Mouse (Mus musculus): Measurements from ENCODE around the gene Mfsd5.

The Mfsd5 gene

GRCm38 (mm10) chr15:102279092-102279782, at the start of gene Mfsd5:
Mfsd5 (plus strand) TSS chr15:102279454.
- DNase-seq (ENCODE audit: low read depth, low spot score): peak; percentile 95

DNA sequence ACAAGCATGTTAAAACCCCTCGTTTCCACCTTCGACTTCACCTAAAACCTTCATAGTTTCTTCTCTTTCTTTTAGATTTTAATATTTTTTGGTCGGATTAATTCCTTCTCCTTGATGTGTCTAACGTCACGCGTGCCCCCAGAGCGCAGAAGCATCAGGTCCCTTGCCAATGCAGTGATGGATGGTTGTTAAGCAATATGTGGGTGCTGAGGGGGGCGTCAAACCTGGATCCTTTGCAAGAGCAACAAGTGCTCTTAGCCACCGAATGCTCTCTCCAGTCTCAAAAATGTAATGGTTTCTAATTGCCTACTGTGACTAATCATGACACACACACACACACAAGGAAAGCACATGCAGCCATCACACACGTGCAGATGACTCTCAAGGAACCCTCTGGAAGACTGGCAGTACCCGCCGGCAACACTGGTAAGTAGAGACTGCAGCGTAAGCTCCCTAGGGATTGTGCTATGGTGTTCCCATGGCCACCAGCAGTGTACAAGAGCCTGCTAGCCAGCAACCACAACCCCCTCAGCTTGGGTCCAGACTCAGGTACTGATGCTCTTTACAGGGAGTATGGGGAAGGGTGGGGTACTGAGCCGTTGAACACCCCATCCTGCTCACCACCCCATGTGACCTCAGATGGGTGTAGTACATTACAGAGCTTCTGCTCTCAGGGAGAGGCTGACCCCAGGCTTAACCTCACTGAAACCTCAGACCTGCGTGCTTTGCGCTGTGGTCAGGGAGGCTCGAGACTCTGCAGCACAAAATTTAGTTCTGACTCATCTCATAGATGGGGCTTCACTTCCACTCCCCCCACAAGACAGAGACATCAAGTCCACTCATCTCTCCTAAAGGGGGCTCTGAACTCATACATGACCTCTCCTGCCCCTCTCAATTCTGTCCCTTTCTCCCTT, 48.6 kb upstream of the Mfsd5 start:
- DNase-seq (ENCODE audit: low read depth, low spot score): no peak

DNA sequence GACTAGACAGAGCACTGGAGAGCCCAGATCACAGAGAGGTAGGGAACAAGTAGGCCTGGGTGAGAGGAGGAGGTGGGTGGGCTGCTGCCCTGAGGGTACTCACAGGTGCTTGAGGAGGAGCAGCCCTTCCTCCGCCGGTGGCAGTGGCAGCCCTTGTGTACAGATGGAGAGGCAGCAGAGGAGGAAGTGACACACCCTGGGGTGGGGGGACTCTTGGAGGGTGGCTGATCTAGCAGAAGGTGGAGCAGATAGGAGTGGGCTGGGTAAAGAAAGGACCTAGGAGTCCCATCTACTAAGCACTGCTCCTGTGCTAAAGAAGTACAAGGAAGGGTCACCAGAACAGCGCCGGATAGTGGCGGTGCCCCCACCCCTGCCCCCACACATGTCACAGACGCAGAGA, 47.5 kb upstream of the Mfsd5 start, which contains the start of gene Itgb7:
TSS of gene Itgb7 (minus strand) at position 197 of the 400 bp plus-strand sequence.
- no peak for DNase-seq (ENCODE audit: low read depth, low spot score)

GRCm38 (mm10) chr15:102232764-102233163, 46.5 kb upstream of the Mfsd5 start:
- no peak for DNase-seq (ENCODE audit: low read depth, low spot score)

DNA sequence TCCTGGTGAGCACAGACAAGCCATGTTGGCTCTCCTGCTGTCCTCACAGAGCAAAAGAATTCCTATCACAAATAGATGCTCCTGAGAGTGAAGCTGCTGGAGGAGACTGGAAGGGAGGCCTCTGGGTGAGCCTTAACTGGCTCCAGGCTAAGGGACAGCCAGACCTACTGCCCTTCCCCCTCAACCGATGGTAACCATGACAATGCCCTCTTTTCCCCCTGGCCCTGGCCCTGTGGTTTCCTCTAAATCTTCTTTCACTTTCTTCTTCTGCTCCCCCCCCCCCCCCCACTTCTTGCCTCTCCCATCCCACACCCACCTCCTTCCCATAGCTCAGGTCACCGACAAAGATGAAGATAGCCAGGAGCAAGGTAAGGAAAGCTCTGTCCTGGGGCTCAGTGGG, 45.4 kb upstream of the Mfsd5 start:
- DNase-seq (ENCODE audit: low read depth, low spot score): no peak

- no peak for DNase-seq (ENCODE audit: low read depth, low spot score)
These were observed 43.8 kb upstream of the Mfsd5 start for GRCm38 (mm10) chr15:102235371-102236027.

DNA sequence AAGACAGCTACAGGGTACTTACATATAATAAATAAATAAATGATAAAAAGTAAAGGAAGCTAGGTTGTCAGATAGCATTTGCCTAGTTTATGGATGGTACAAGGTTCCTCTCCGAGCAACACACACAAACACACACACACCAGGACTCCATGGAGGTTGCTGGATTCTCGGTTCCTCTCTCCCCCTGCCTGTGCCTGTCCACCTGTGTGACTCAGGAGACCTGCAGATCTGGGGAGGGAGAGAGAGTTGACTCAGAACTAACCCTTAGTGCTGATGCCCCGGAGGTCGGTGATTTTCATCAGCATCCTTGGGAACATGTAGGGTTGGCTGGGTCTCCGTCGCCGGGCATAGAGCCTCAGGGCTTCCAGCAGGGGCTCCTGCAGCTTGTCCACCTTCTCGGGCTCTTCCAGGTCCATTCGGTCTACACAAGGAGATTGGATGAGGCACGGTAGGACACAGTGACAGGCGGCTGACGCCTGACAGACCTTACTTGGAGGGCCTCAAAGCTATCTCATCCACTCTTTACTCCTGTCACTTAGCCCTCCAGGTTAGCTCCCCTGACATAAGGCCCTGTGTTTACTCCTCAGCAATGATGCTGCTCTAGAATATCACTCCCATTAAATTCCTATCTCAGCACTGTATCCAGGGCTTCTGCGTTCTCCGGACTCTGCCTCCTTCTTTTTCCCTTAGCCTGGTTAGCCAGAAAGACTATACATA, 40.6 kb upstream of the Mfsd5 start:
- DNase-seq (ENCODE audit: low read depth, low spot score): no peak

DNA sequence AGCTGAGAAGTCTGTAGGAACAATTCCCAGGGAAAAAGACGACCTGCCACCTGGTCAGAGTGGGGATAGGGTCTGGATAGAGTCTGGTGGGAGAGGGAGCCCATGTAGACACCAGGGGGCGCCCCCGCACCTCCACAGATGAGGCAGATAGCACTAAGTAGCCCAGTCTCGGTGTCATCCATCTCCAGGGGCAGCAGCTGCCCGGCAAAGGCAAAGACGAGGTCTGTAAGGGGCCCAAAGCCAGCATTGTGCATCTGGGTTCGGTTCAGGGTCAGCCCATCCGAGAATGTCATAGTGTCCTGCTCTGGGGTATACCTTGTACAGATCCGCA, 40.0 kb upstream of the Mfsd5 start:
- DNase-seq (ENCODE audit: low read depth, low spot score): peak; percentile 78

GRCm38 (mm10) chr15:102239851-102240250, 39.4 kb upstream of the Mfsd5 start:
- DNase-seq (ENCODE audit: low read depth, low spot score): no peak

- DNase-seq (ENCODE audit: low read depth, low spot score): no peak
These were observed 38.6 kb upstream of the Mfsd5 start for GRCm38 (mm10) chr15:102240607-102241006.

GRCm38 (mm10) chr15:102242404-102243228, 36.6 kb upstream of the Mfsd5 start:
- no peak for DNase-seq (ENCODE audit: low read depth, low spot score)

GRCm38 (mm10) chr15:102243229-102244190, 35.7 kb upstream of the Mfsd5 start:
- no peak for DNase-seq (ENCODE audit: low read depth, low spot score)

DNA sequence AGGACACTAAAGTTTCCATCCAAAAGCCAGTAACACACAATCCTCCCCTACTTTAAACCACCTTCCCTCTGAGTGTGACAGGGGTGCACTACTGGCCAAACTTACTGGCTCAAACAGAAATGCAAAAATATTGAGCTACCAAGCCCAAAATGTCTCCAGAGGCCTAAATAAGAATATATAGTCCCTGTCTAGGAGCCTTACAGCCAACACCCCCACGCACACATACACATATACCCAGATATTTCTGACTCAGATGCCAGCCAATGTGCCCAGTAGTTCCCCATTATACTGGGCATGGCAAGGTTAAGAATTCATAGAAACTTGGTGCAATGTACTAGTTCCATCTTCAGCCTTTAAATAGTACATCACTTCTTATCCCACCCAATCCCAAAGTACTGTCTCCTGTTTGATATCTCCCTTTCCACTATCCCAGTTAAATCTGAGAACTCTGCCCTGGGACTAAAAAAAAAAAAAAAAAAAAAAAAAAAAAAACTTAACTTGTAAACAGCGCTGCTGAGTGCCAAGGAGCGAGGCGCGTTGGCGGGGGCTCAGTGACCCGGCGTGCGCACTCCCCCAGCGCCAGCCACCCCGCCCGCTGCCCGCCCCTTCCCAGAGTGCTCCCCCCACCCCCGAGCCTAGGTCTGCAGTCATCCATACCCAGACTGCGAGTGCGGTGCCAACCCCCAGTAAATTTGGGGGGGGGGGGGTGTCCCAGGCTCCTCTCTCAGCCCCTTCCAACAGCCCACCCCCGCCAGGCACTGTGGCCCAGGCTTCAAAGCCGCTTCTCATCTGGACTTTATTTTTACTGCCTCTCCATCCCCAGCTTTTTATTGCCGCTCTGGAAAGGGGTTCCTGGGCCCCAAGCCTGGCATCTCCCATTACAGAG, 34.7 kb upstream of the Mfsd5 start:
- no peak for DNase-seq (ENCODE audit: low read depth, low spot score)

DNA sequence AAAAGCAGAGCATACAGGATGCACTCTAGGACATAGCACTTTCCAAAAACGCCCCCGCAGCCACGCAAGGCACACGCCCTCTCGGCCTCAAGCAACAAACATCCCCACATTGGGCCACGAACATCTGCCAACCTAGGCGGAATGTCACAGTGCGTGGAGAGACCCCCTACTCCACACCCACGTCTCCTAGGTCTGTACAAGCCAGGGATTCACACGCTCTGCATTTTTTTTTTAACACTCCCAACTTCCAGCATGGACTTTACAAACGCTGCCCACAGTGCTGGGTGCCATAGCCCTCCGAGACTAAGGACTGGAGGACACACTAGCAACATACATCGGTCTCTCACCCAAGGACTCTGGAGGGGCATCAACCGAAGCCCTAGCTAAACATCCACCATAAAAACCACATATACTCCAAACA, 33.8 kb upstream of the Mfsd5 start:
- no peak for DNase-seq (ENCODE audit: low read depth, low spot score)

DNA sequence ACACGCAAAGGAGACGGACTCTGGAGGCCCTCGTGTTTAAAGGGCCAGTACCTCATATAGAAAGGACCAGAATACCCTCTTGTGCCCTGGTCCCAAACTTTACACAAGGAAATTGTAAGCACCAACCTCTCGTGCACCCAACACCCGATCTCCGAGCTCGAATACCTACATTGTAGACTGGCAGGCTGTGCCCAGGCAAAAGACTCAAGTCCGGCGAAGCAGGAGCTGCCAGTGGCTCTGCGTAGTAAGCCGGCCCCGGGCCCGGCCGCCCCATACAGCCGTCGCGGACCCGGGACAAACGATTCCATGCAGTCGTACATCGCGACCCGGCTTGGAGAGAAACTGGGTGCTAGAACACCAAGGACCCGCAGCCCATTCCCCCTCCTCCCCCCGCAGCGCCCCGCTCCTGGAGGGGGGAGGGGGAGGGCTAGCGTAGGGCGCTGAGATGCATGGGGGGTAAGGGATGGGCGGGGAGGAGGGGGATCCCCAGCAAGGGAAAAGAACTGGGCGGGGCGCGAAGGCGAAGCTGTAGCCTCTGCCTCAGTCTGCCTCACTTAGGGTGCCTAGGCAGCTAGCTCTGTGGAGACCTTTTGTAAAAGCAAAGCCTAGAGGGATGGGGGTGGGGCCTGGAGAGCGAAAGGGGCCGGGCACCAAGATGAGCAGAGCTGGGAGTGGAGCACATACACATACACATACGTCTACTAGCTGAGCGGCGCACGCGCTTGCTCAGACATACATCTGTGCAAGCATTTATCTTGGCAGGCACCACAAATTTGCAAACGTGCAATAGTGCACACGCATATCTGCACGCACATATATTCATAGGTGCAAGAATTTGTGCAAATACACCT, 33.1 kb upstream of the Mfsd5 start:
- DNase-seq (ENCODE audit: low read depth, low spot score): peak; percentile 94

DNA sequence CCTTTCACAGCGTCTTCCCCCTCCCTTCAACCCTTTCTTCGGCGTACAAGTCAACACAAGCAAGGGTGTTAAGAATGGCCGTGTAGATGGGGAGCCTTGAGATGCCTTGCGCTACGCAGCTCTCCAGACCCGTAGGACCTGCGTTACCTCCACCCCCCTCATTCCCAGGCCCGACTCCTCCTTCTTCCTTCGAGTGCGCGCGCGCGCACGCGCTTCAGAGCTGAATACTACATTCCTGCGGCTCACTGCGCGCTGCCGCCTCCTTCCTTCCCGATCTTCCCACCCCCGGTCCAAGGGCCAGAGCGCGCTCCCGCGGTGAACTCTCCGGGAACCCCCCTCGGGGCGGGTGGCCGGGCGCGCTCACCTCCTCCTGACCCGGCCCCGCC, 32.4 kb upstream of the Mfsd5 start:
- DNase-seq (ENCODE audit: low read depth, low spot score): peak; percentile 96

DNA sequence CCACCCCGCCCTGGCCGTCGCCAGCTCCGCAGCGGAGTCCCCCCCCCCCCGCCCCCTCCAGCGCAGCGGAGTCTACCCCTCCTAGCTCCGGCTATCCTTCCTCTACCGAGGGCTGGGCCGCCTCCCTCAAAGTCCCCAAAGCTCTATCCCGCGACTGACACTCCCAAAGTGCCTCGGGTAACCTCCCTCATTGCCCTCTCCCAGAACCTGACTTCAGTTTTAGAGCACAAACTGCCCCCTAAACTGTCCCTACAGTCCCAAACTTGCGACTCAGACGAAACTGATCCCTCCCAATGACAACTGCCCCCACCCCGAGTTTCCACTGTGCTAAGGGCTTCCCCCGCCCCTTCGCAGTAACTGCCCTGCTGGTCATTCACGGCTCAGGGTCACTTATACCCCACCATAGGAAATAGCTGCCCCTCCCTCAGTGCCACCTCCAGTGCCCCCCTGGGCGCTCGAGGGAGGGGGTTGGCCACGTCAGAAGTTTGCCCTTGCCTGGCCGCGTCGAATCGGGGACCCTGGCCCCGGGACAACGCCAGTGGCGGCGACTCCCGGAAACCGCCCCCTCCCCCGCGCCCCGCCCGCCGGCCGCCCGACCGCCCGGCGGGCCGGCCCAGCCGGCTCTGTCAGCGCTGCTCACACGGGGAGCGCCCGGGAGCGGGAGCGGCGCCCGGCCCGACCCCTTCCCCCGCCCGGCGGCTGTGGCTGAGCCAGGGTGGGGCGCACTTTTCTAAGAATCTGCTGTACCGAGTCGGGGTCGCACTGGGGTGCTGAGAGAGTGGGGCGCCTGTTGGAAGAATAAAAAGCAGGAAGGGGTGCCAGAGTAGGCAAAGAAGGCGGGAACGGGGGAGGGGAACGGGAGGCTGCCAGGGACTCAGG, 31.8 kb upstream of the Mfsd5 start:
- DNase-seq (ENCODE audit: low read depth, low spot score): no peak

Data from brain, adult 2 months (tissue).